Mouse (Mus musculus) Patski (cell line): ENCODE measurements at regions not wholly inside any gene's neighbourhood (a gene's known extent, or its start where the extent isn't known, plus 50 kb on each side); places are given as distances from the start of the nearest gene placed in this dataset.

Experiments
- ATAC-seq: fragments of 100-300 bp; one replicate; pipeline ENCODE4 v1.8.0; 2021
- CTCF ChIA-PET: fragments of 350-600 bp; sonication (Branson Sonifier 250); formaldehyde crosslinking; loops from one replicate; lab custom pipeline; 2022; ENCODE audit warnings: inconsistent platforms; lab: Charles Lee
- POLR2A ChIA-PET: fragments of 350-600 bp; sonication (Branson Sonifier 250); formaldehyde crosslinking; loops from one replicate; lab custom pipeline; 2022; ENCODE audit warnings: antibody characterized with exemption, inconsistent platforms; lab: Charles Lee
- DNase-seq: peaks from one replicate; pipeline ENCODE4 v3.0.0-alpha.2; 2011; ENCODE audit warnings: low read depth, low spot score
- H3K27me3 ChIP-seq: fragments of 371-371 bp; one replicate; pipeline ENCODE4 v1.5.1; 2021
- CTCF ChIP-seq: fragments of 100-300 bp; IDR thresholded peaks from one replicate; pipeline ENCODE4 v1.5.1; 2021
- in situ Hi-C: fragments of 300-500 bp; cut with MboI; formaldehyde crosslinking; loops from 3 replicates; pipeline ENCODE4 v1.11.1; 2018; ENCODE audit warnings: low pct_unique_long_range_greater_than_20kb, mixed read lengths

GRCm38 (mm10) chr11:90136307-90136706, 51.2 kb upstream of the Gm45716 start:
- DNase-seq (no peak), ATAC-seq (no peak)
- ChIA-PET POLR2A (no interaction called here), CTCF (interaction anchor here (0.6 kb wide), 1 partner anchor 1152 kb away, joined by 3 read pairs; no protein-coding TSS in a partner anchor)
- in situ Hi-C loops: no loop called here
- peaks cover 6% of the 10 kb centered on the region for H3K27me3 ChIP-seq
- TF ChIP-seq CTCF: no peak
